Mouse (Mus musculus) stomach, embryonic 16.5 days (tissue): ENCODE results near the gene Cs. TPM values are rescaled to one million over a fixed set of nuclear protein-coding genes. Genes with fewer than 3 reads are reported as not detected.

Source experiments
- ATAC-seq: fragments of 200-750 bp; cut with Nextera tagmentation; 2 replicates; pipeline ENCODE4 v1.8.0; 2017; ENCODE audit warnings: moderate number of reproducible peaks, moderate TSS enrichment; ENCODE audit not compliant: insufficient read depth, low FRiP score
- H3K27ac ChIP-seq: fragments of 300-500 bp; sonication (generic); 2 replicates; pipeline ENCODE4 v1.5.1; 2014; ENCODE audit warnings: low read length
- H3K27me3 ChIP-seq: fragments of 300-500 bp; sonication (generic); 2 replicates; pipeline ENCODE4 v1.6.1; 2014; ENCODE audit warnings: low read length, control low read depth, mixed read lengths; ENCODE audit not compliant: control insufficient read depth, insufficient read depth
- H3K36me3 ChIP-seq: fragments of 300-500 bp; sonication (generic); 2 replicates; pipeline ENCODE4 v1.6.1; 2014; ENCODE audit warnings: low read length; ENCODE audit not compliant: control insufficient read depth, insufficient read depth
- H3K4me1 ChIP-seq: fragments of 300-500 bp; sonication (generic); 2 replicates; pipeline ENCODE4 v1.6.1; 2014; ENCODE audit warnings: low read length, control low read depth, mixed read lengths; ENCODE audit not compliant: control insufficient read depth, insufficient read depth
- H3K4me2 ChIP-seq: fragments of 300-500 bp; sonication (generic); 2 replicates; pipeline ENCODE4 v1.6.1; 2014; ENCODE audit warnings: low read depth, low read length, mixed read lengths
- H3K4me3 ChIP-seq: fragments of 300-500 bp; sonication (generic); replicated peaks from 2 replicates; pipeline ENCODE4 v1.5.1; 2014; ENCODE audit warnings: mild to moderate bottlenecking, low read length
- H3K9ac ChIP-seq: fragments of 300-500 bp; sonication (generic); 2 replicates; pipeline ENCODE4 v1.6.1; 2014; ENCODE audit warnings: low read length
- H3K9me3 ChIP-seq: fragments of 300-500 bp; sonication (generic); replicated peaks from 2 replicates; pipeline ENCODE4 v1.6.1; 2016; ENCODE audit warnings: low read length, control low read depth; ENCODE audit not compliant: control insufficient read depth
- whole genome bisulfite sequencing: fragments of 180-500 bp; shearing (Covaris S2); extraction: QIAGEN DNeasy Blood & Tissue Kit; methylation state at CpG from one replicate; pipeline ENCODE4 v1.1.7; 2014; 5-methylcytosine and 5-hydroxymethylcytosine counted together
- polyA plus RNA-seq: library from polyadenylated mRNA; unstranded; fragments of >200 nt; fragmentation: Nextera tagmentation; extraction: Ambion mirVana; gene quantifications from 2 replicates; pipeline ENCODE4 v1.2.1, GENCODE M21; 2015

Gene Cs
- polyA plus RNA-seq, 1 experiment from 2014 or later, result 221 TPM

DNA sequence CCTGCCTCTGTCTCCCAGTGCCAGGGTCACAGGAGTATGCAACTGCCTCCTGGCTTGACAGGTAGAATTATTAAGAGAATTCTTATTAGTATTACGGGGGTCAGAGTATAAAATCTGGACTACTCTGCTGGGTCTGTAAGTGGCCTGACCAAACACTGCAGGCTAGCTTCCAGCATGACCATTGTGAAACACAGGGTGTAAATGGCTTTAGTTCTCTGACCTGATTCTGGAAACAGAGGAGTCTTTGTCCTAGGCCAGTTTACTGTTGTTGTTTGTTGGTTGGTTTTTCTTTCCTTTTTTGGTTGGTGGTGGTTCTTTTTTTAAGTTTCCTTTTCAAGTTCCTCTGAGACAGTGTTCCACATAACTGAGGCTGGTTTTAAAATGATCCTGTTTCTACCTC lies 5.9 kb downstream of the Cs start:
- 86% methylated on average over 1 of the region's 1 CpGs for WGBS
- no peak for ATAC-seq

DNA sequence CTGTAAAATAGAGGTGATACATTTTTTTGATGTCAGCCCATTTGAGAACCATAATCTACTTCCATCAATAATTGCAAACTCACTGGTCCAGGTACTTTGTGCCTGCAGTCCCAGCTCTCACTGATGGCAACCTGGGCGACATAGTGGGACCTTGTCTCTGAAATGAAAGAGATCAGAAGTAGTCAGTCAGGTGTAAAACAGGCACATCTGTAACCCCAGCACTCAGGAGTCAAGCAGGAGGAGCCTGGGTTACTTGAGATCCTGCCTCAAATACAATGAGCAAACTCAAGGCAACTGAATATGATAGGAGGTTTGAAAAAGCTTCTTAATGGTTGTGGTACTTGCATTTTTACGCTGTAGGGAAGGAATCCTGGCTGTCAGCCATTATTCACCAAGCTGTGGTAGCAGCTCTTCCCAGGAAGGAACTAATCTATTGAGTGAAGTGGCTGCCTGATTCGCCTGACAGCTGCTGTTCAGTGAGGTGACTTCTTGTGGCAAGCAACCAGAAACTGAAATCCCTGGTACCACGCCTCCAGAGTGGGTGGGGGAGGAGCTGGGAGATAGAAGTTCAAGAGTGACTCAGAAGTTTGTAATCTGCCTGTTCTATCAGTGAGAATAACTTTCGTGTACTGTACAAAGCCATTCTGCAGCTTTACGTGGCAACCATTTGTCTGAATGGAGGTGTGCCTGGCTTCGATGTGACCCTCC lies 7.2 kb downstream of the Cs start:
- WGBS, result 16% methylated on average over 7 of the region's 7 CpGs
- no peaks in the 10 kb centered on the region for H3K9me3 ChIP-seq
- peak; percentile 91 for ATAC-seq
- H3K36me3 ChIP-seq, result no peaks in the 10 kb centered on the region
- peaks cover 9% of the 10 kb centered on the region for H3K4me1 ChIP-seq
- peak overlapping the region; percentile 86 for H3K27ac ChIP-seq
- peak overlapping the region; percentile 48; the same call in 1 of the 2 replicates for H3K9ac ChIP-seq
- peak overlapping the region; percentile 26 for H3K4me3 ChIP-seq
- peak overlapping the region; percentile 40 for H3K4me2 ChIP-seq
- H3K27me3 ChIP-seq, result no peaks in the 10 kb centered on the region

More for the DNA sequence above, 5.9 kb downstream of the Cs start:
- Histone ChIP-seq H3K9me3 (no peaks in the 10 kb centered on the region), H3K4me2 (no peak overlapping the region), H3K27me3 (no peaks in the 10 kb centered on the region), H3K9ac (no peak overlapping the region; the same call in 1 of the 2 replicates), H3K36me3 (no peaks in the 10 kb centered on the region), H3K27ac (peak overlapping the region; percentile 40; the same call in 1 of the 2 replicates), H3K4me3 (no peak overlapping the region), H3K4me1 (peaks cover 16% of the 10 kb centered on the region)

DNA sequence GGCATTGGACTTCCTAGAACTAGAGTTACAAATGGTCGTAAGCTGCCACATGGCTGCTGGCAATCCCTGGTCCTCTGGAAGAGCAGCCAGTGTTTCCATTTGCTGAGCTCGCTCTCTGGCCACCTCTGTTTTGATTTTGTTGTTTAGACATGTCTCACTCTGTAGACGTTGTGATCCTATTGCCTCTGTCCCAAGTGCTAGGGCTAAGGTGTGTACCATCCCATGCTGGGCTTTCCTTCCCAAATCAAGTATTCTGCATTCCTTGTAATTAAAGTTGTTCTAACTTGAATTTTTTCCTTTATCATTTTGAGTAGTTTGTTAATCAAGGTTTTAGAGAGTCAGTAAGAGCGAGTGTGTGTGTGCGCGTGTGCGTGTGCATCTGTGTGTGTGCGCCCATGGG lies 10.0 kb downstream of the Cs start:
- Histone ChIP-seq H3K4me2 (no peak overlapping the region), H3K9ac (no peak overlapping the region), H3K36me3 (peaks cover 21% of the 10 kb centered on the region; the same call in 1 of the 2 replicates), H3K27ac (no peak overlapping the region), H3K9me3 (no peaks in the 10 kb centered on the region), H3K4me3 (no peak overlapping the region), H3K27me3 (no peaks in the 10 kb centered on the region), H3K4me1 (peaks cover 9% of the 10 kb centered on the region)
- 84% methylated on average over 8 of the region's 8 CpGs for WGBS
- no peak for ATAC-seq

DNA sequence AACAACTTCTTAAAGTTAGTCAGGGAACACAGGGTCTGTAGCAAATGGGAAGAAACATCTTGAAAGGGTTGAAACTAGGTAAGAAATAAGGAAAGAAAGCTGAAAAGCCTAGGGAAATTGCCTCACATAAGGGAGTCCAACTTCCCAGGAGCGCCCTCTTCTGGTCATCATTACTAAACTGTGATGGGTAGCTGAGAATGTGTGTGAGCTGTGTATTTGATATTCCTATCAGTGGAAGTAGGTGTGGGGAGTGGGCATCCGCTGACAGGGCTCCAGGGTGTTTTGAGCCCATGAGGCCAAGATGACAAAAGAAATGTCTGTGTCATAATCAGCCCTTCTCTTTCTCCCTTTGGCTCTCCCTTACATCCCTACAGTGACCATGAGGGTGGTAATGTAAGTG lies 21.3 kb downstream of the Cs start:
- no peaks in the 10 kb centered on the region for H3K27me3 ChIP-seq
- ATAC-seq, result no peak
- 42% methylated on average over 2 of the region's 2 CpGs for WGBS
- H3K36me3 ChIP-seq, result peaks cover 34% of the 10 kb centered on the region
- no peaks in the 10 kb centered on the region for H3K4me1 ChIP-seq
- no peaks in the 10 kb centered on the region for H3K9me3 ChIP-seq
- H3K4me3 ChIP-seq, result no peak overlapping the region
- H3K4me2 ChIP-seq, result no peak overlapping the region
- H3K27ac ChIP-seq, result no peak overlapping the region
- H3K9ac ChIP-seq, result no peak overlapping the region

DNA sequence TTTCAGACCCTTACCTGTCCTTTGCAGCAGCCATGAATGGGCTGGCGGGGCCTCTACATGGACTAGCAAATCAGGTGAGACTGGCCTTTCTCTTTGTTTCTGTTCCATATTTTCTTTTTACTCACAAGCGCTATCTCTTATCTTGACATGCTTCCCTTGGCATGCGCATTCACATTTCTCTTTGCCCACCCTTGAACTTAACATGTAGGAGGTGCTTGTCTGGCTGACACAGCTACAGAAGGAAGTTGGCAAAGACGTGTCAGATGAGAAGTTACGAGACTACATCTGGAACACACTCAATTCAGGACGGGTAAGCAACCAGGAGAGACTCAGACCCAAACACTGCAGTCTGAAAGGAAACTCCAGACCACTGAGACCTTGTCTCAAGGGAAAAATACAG lies 21.7 kb downstream of the Cs start:
- Histone ChIP-seq H3K9me3 (no peaks in the 10 kb centered on the region), H3K4me2 (no peak overlapping the region), H3K27me3 (no peaks in the 10 kb centered on the region), H3K36me3 (peaks cover 30% of the 10 kb centered on the region), H3K4me3 (no peak overlapping the region), H3K27ac (no peak overlapping the region), H3K4me1 (no peaks in the 10 kb centered on the region), H3K9ac (no peak overlapping the region)
- ATAC-seq, result no peak
- WGBS, result 87% methylated on average over 6 of the region's 6 CpGs

DNA sequence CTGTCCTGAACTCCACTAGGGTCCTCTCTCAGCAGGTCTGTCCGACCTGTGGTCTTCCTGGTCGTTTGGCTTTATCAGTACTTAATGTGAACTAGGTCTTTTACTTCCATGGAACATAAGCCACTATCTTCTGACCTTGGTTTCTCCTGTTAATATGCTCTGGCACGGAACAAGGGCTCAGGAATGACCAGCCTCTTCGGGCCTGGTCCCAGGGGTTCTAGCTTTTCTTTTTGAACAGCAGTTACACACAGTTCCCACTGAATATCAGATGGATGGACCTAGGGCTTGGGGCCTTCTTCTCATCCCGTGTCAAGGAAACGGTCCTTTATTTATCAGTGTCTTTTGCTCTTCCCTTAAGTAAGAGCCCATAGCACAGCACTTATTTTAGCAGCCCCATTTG lies 24.3 kb downstream of the Cs start:
- WGBS, result 85% methylated on average over 6 of the region's 6 CpGs
- Histone ChIP-seq H3K4me3 (no peak overlapping the region), H3K4me2 (no peak overlapping the region), H3K27ac (no peak overlapping the region), H3K36me3 (peaks cover 24% of the 10 kb centered on the region), H3K9me3 (no peaks in the 10 kb centered on the region), H3K27me3 (no peaks in the 10 kb centered on the region), H3K9ac (no peak overlapping the region), H3K4me1 (no peaks in the 10 kb centered on the region)
- ATAC-seq, result no peak

DNA sequence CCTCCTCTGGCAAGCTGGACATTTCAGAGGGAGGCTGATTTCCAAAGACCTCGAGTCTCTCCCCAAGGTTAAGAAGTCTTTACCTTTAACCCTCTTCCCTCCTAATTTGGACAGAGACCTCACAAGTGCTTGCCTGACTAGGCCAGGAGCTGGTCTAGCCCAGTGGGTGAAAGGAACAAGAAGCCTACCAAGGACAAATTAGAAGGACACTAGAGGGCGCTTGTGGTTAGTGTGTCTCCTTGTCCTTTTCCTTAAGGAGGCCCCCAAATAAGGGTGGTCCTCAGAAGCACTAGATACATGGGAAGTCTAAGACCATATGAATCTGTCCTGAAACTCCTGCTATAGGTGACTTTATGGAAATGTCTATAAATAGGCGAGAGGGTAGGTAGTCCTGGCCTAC lies 25.0 kb downstream of the Cs start:
- Histone ChIP-seq H3K4me3 (no peak overlapping the region), H3K36me3 (peaks cover 20% of the 10 kb centered on the region), H3K27me3 (no peaks in the 10 kb centered on the region), H3K4me2 (no peak overlapping the region), H3K27ac (no peak overlapping the region), H3K9me3 (no peaks in the 10 kb centered on the region), H3K9ac (no peak overlapping the region), H3K4me1 (peaks cover under 1% of the 10 kb centered on the region)
- 45% methylated on average over 3 of the region's 3 CpGs for WGBS
- ATAC-seq, result no peak

DNA sequence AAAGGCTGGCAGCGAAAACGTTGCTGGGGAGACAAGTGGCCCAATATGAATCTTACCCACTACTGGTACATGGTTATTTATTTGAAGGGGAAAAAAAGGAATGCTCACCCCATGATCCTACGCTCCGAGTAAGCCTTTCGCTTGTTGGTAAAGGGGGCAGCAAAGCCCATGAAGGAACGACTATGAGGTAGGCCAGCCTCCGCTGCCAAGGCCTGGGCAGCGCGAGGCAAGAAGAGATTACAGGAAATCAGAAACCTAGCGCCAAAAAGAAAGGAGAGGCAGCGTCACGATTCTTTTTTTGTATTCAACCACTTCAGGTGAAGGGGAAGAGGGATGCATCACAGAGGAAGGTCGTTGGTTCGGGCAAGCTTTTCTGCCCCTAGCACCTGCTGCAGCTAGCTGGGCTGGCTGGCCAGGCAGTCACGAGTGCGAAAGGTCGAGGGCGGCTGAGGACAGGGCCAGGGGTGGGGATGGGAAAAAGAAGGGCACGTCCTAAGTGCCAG lies 30.4 kb downstream of the Cs start:
- WGBS, result 19% methylated on average over 19 of the region's 19 CpGs
- H3K4me2 ChIP-seq, result peak overlapping the region; percentile 86

DNA sequence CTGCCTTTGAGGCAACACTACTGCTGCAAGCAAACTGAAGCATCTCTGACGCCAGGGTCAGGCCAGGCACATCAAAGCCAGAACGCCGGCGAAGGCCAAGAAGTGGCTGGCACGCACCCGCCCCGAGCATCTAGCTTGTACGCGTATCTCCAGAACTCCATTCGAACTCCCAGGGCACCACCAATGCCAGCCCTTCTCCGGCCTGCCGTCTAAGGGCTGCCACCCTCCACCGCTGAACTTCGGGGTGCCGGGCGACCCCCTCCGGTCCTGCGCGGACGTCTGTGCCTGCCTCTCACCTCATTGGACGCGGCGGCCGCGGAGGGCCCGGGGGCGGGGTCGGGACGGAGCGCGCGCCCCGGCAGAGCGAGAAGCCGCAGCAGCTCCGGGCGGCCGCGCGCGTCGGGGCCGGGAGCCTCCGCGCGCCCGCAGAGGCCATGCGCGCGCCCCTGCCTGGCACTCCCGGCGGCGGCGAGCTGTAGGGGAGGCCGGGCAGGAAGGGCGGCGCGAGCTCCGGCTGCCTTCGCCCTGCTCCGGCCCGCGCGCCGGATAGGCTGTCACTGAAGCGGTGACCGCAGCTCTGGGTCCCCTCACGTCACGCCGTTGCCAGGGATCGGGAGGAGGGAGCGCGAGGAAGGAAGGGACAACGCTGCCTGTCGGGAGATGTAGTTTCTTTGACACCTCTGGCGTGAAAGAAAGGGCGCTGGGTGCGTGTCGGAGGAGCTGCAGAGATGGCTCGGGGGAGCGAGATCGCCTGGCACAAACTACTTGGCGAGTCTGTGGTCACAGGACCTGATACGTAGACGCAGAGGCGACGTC lies 31.1 kb downstream of the Cs start, which contains the start of gene Coq10a:
Coq10a (minus strand) TSS at position 596 of the 816 bp plus-strand sequence.
- no peaks in the 10 kb centered on the region for H3K9me3 ChIP-seq
- peaks cover 3% of the 10 kb centered on the region for H3K4me1 ChIP-seq
- peak; percentile 93 for ATAC-seq
- no peaks in the 10 kb centered on the region for H3K27me3 ChIP-seq
- peaks cover under 1% of the 10 kb centered on the region; the same call in 1 of the 2 replicates for H3K36me3 ChIP-seq
- H3K27ac ChIP-seq, result peak within 1 kb of the TSS; percentile 87
- peak within 1 kb of the TSS; percentile 86 for H3K4me2 ChIP-seq
- under 1% methylated on average over 70 of the region's 87 CpGs for WGBS
- peak within 1 kb of the TSS; percentile 78 for H3K9ac ChIP-seq
- peak within 1 kb of the TSS; percentile 75 for H3K4me3 ChIP-seq

More for the DNA sequence above, 30.4 kb downstream of the Cs start:
- peak; percentile 48 for ATAC-seq
- peaks cover 3% of the 10 kb centered on the region for H3K4me1 ChIP-seq
- H3K4me3 ChIP-seq, result peak overlapping the region; percentile 75
- H3K27ac ChIP-seq, result peak overlapping the region; percentile 87
- peaks cover 5% of the 10 kb centered on the region; the same call in 1 of the 2 replicates for H3K36me3 ChIP-seq
- peak overlapping the region; percentile 78 for H3K9ac ChIP-seq
- H3K9me3 ChIP-seq, result no peaks in the 10 kb centered on the region
- H3K27me3 ChIP-seq, result no peaks in the 10 kb centered on the region
